Mouse (Mus musculus) kidney, embryonic 14.5 days (tissue): Measurements from ENCODE around the gene Pemt. TPM values are rescaled to one million over a fixed set of nuclear protein-coding genes. Genes with fewer than 3 reads are reported as not detected.

Experiments used
- ATAC-seq: fragments of 200-750 bp; cut with Nextera tagmentation; 2 replicates; pipeline ENCODE4 v1.8.0; 2017; ENCODE audit warnings: moderate number of reproducible peaks, mild to moderate bottlenecking, moderate TSS enrichment, moderate library complexity; ENCODE audit not compliant: low FRiP score, low TSS enrichment
- H3K27ac ChIP-seq: fragments of 300-500 bp; sonication (generic); 2 replicates; pipeline ENCODE4 v1.5.1; 2014; ENCODE audit warnings: low read depth, mild to moderate bottlenecking, low read length, moderate library complexity, mixed read lengths
- H3K27me3 ChIP-seq: fragments of 300-500 bp; sonication (generic); 2 replicates; pipeline ENCODE4 v1.6.1; 2014; ENCODE audit warnings: mild to moderate bottlenecking, low read length; ENCODE audit not compliant: control insufficient read depth, insufficient read depth
- H3K36me3 ChIP-seq: fragments of 300-500 bp; sonication (generic); 2 replicates; pipeline ENCODE4 v1.6.1; 2014; ENCODE audit warnings: low read length, mixed read lengths; ENCODE audit not compliant: control insufficient read depth, insufficient read depth
- H3K4me1 ChIP-seq: fragments of 300-500 bp; sonication (generic); 2 replicates; pipeline ENCODE4 v1.6.1; 2014; ENCODE audit warnings: low read length, mixed read lengths; ENCODE audit not compliant: control insufficient read depth, insufficient read depth
- H3K4me2 ChIP-seq: fragments of 300-500 bp; sonication (generic); replicated peaks from 2 replicates; pipeline ENCODE4 v1.6.1; 2014; ENCODE audit warnings: low read depth, mild to moderate bottlenecking, low read length
- H3K4me3 ChIP-seq: fragments of 300-500 bp; sonication (generic); 2 replicates; pipeline ENCODE4 v1.5.1; 2014; ENCODE audit warnings: mild to moderate bottlenecking, low read length
- H3K9ac ChIP-seq: fragments of 300-500 bp; sonication (generic); 2 replicates; pipeline ENCODE4 v1.6.1; 2014; ENCODE audit warnings: low read depth, mild to moderate bottlenecking, low read length, moderate library complexity
- H3K9me3 ChIP-seq: fragments of 300-500 bp; sonication (generic); 2 replicates; pipeline ENCODE4 v1.6.1; 2016; ENCODE audit warnings: low read length; ENCODE audit not compliant: control insufficient read depth
- WGBS: fragments of 180-500 bp; shearing (Covaris S2); extraction: QIAGEN DNeasy Blood & Tissue Kit; methylation state at CpG from one replicate; pipeline ENCODE4 v1.1.7; 2014; 5-methylcytosine and 5-hydroxymethylcytosine counted together
- polyA plus RNA-seq: library from polyadenylated mRNA; unstranded; fragments of >200 nt; fragmentation: Nextera tagmentation; extraction: Ambion mirVana; gene quantifications from 2 replicates; pipeline ENCODE4 v1.2.1, GENCODE M21; 2014

Pemt gene
- polyA plus RNA-seq, 1 experiment from 2014 or later, result 13.6 TPM

- 43% methylated on average over 2 of the region's 2 CpGs for WGBS
- no peak overlapping the region for H3K4me2 ChIP-seq
- H3K27ac ChIP-seq, result no peak overlapping the region
- no peak overlapping the region for H3K4me3 ChIP-seq
- no peaks in the 10 kb centered on the region for H3K9me3 ChIP-seq
- no peaks in the 10 kb centered on the region for H3K27me3 ChIP-seq
- H3K4me1 ChIP-seq, result no peaks in the 10 kb centered on the region
- no peaks in the 10 kb centered on the region for H3K36me3 ChIP-seq
- no peak for ATAC-seq
- H3K9ac ChIP-seq, result no peak overlapping the region
Observed at GRCm38 (mm10) chr11:60084589-60084988, 38.3 kb upstream of the Pemt start.

- Histone ChIP-seq H3K9me3 (no peaks in the 10 kb centered on the region), H3K27ac (no peak overlapping the region), H3K9ac (no peak overlapping the region), H3K4me3 (no peak overlapping the region), H3K4me1 (no peaks in the 10 kb centered on the region), H3K36me3 (no peaks in the 10 kb centered on the region), H3K27me3 (no peaks in the 10 kb centered on the region), H3K4me2 (no peak overlapping the region)
- no peak for ATAC-seq
- 15% methylated on average over 4 of the region's 4 CpGs for WGBS
Observed at GRCm38 (mm10) chr11:60076790-60077189, 30.5 kb upstream of the Pemt start.

- 65% methylated on average over 3 of the region's 3 CpGs for WGBS
- H3K9me3 ChIP-seq, result no peaks in the 10 kb centered on the region
- no peak overlapping the region for H3K27ac ChIP-seq
- ATAC-seq, result no peak
- H3K9ac ChIP-seq, result no peak overlapping the region
- no peak overlapping the region for H3K4me3 ChIP-seq
- no peaks in the 10 kb centered on the region for H3K36me3 ChIP-seq
- no peak overlapping the region for H3K4me2 ChIP-seq
- no peaks in the 10 kb centered on the region for H3K27me3 ChIP-seq
- no peaks in the 10 kb centered on the region for H3K4me1 ChIP-seq
Observed at GRCm38 (mm10) chr11:60076183-60076582, 29.9 kb upstream of the Pemt start.

- H3K27ac ChIP-seq, result no peak overlapping the region
- WGBS, result 40% methylated on average over 15 of the region's 15 CpGs
- no peak overlapping the region for H3K4me3 ChIP-seq
- no peaks in the 10 kb centered on the region for H3K9me3 ChIP-seq
- no peak overlapping the region for H3K9ac ChIP-seq
- no peaks in the 10 kb centered on the region for H3K27me3 ChIP-seq
- H3K36me3 ChIP-seq, result no peaks in the 10 kb centered on the region
- 0 out of 2 replicates have a peak overlapping the region, but pooled peaks have one; percentile 1 for H3K4me2 ChIP-seq
- no peaks in the 10 kb centered on the region for H3K4me1 ChIP-seq
- ATAC-seq, result peak; percentile 82
Observed at GRCm38 (mm10) chr11:60073936-60074502, 27.7 kb upstream of the Pemt start.

GRCm38 (mm10) chr11:60073121-60073520 lies 26.8 kb upstream of the Pemt start:
- H3K9me3 ChIP-seq, result no peaks in the 10 kb centered on the region
- no peak for ATAC-seq
- no peak overlapping the region for H3K4me2 ChIP-seq

GRCm38 (mm10) chr11:60071221-60071620 lies 24.9 kb upstream of the Pemt start:
- WGBS, result 83% methylated on average over 6 of the region's 6 CpGs
- ATAC-seq, result no peak
- no peak overlapping the region for H3K4me3 ChIP-seq

More at GRCm38 (mm10) chr11:60073121-60073520, 26.8 kb upstream of the Pemt start:
- Histone ChIP-seq H3K4me1 (no peaks in the 10 kb centered on the region), H3K9ac (no peak overlapping the region), H3K27me3 (no peaks in the 10 kb centered on the region), H3K4me3 (no peak overlapping the region), H3K27ac (no peak overlapping the region), H3K36me3 (no peaks in the 10 kb centered on the region)

GRCm38 (mm10) chr11:60070599-60070998 lies 24.3 kb upstream of the Pemt start:
- Histone ChIP-seq H3K4me3 (no peak overlapping the region), H3K4me1 (no peaks in the 10 kb centered on the region), H3K4me2 (no peak overlapping the region), H3K9me3 (no peaks in the 10 kb centered on the region), H3K27me3 (no peaks in the 10 kb centered on the region), H3K27ac (no peak overlapping the region), H3K9ac (no peak overlapping the region), H3K36me3 (no peaks in the 10 kb centered on the region)
- WGBS, result 41% methylated on average over 8 of the region's 8 CpGs
- ATAC-seq, result no peak

More at GRCm38 (mm10) chr11:60071221-60071620, 24.9 kb upstream of the Pemt start:
- Histone ChIP-seq H3K27me3 (no peaks in the 10 kb centered on the region), H3K9me3 (no peaks in the 10 kb centered on the region), H3K4me2 (no peak overlapping the region), H3K9ac (no peak overlapping the region), H3K4me1 (no peaks in the 10 kb centered on the region), H3K36me3 (no peaks in the 10 kb centered on the region), H3K27ac (no peak overlapping the region)

GRCm38 (mm10) chr11:60068631-60069030 lies 22.3 kb upstream of the Pemt start:
- no peak overlapping the region for H3K4me2 ChIP-seq
- H3K27ac ChIP-seq, result no peak overlapping the region
- H3K9me3 ChIP-seq, result no peaks in the 10 kb centered on the region
- H3K4me1 ChIP-seq, result no peaks in the 10 kb centered on the region
- H3K4me3 ChIP-seq, result no peak overlapping the region
- no peaks in the 10 kb centered on the region for H3K36me3 ChIP-seq
- ATAC-seq, result no peak
- H3K27me3 ChIP-seq, result no peaks in the 10 kb centered on the region
- H3K9ac ChIP-seq, result no peak overlapping the region

GRCm38 (mm10) chr11:60067646-60068045 lies 21.4 kb upstream of the Pemt start:
- H3K27ac ChIP-seq, result no peak overlapping the region
- no peaks in the 10 kb centered on the region for H3K27me3 ChIP-seq
- no peak overlapping the region for H3K9ac ChIP-seq
- H3K9me3 ChIP-seq, result no peaks in the 10 kb centered on the region
- ATAC-seq, result no peak
- 91% methylated on average over 4 of the region's 4 CpGs for WGBS
- no peak overlapping the region for H3K4me3 ChIP-seq
- no peaks in the 10 kb centered on the region for H3K4me1 ChIP-seq
- no peaks in the 10 kb centered on the region for H3K36me3 ChIP-seq
- H3K4me2 ChIP-seq, result no peak overlapping the region
